Mouse (Mus musculus): ENCODE measurements around the gene Tbx6.

Gene Tbx6

GRCm38 (mm10) chr7:126780971-126781635, at the start of gene Tbx6:
Tbx6 (plus strand) TSS chr7:126781483.
- TF ChIP-seq POU5F1 (IDR thresholded peaks at IDR 0.05; ENCODE audit: borderline replicate concordance, low read length) (no peak), NANOG (IDR thresholded peaks at IDR 0.05; ENCODE audit: borderline replicate concordance, low read length) (no peak), CTCF (conservative IDR thresholded peaks at IDR 0.05; ENCODE audit: low read length) (no peak)

DNA sequence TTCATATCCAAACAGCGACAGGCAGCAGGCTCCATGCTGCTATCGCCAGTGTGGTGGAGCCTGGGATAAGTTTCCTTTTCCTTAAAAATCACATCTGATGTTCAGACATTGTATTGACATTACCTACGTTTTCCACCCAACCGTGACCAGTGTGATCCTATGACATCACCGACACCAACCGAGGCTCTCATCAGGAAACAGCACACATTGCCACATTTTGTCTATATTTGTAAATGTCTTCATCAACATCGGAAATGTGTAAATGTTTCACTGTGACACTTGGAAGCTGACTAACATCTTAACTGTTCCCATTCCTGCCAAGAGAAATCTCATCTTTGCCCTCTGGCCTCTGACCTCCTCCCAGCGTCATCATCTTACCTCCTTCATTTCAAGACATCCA, 45.2 kb upstream of the Tbx6 start:
- Histone ChIP-seq H3K4me3 (replicated peaks; ENCODE audit: low read length) (no peak overlapping the region), H3K4me1 (replicated peaks; ENCODE audit: low read depth, low read length) (peaks cover 27% of the 10 kb centered on the region), H3K27me3 (ENCODE audit: insufficient read depth, low read length) (0 out of 2 replicates have a peak, but pooled peaks cover 11% of the 10 kb centered on the region), H3K36me3 (ENCODE audit: insufficient read depth, low read length) (no peaks in the 10 kb centered on the region), H3K9me3 (ENCODE audit: low read length) (no peaks in the 10 kb centered on the region)
- TF ChIP-seq POU5F1 (IDR thresholded peaks at IDR 0.05; ENCODE audit: borderline replicate concordance, low read length) (no peak), CTCF (conservative IDR thresholded peaks at IDR 0.05; ENCODE audit: low read length) (no peak), NANOG (IDR thresholded peaks at IDR 0.05; ENCODE audit: borderline replicate concordance, low read length) (no peak)

More at GRCm38 (mm10) chr7:126780971-126781635, at the start of gene Tbx6:
- no peaks in the 10 kb centered on the region for H3K9me3 ChIP-seq (ENCODE audit: low read length)
- peak within 1 kb of the TSS; percentile 55 for H3K4me3 ChIP-seq (replicated peaks; ENCODE audit: low read length)
- H3K4me1 ChIP-seq (replicated peaks; ENCODE audit: low read depth, low read length), result peaks cover 82% of the 10 kb centered on the region
- peaks cover 59% of the 10 kb centered on the region for H3K36me3 ChIP-seq (ENCODE audit: insufficient read depth, low read length)
- no peaks in the 10 kb centered on the region for H3K27me3 ChIP-seq (ENCODE audit: insufficient read depth, low read length)

GRCm38 (mm10) chr7:126739551-126739950, 41.7 kb upstream of the Tbx6 start:
- Histone ChIP-seq H3K4me3 (replicated peaks; ENCODE audit: low read length) (peak overlapping the region; percentile 43), H3K9me3 (ENCODE audit: low read length) (no peaks in the 10 kb centered on the region), H3K27me3 (ENCODE audit: insufficient read depth, low read length) (0 out of 2 replicates have a peak, but pooled peaks cover 11% of the 10 kb centered on the region), H3K36me3 (ENCODE audit: insufficient read depth, low read length) (no peaks in the 10 kb centered on the region), H3K4me1 (replicated peaks; ENCODE audit: low read depth, low read length) (peaks cover 35% of the 10 kb centered on the region)
- TF ChIP-seq CTCF (conservative IDR thresholded peaks at IDR 0.05; ENCODE audit: low read length) (no peak), POU5F1 (IDR thresholded peaks at IDR 0.05; ENCODE audit: borderline replicate concordance, low read length) (no peak), NANOG (IDR thresholded peaks at IDR 0.05; ENCODE audit: borderline replicate concordance, low read length) (no peak)

DNA sequence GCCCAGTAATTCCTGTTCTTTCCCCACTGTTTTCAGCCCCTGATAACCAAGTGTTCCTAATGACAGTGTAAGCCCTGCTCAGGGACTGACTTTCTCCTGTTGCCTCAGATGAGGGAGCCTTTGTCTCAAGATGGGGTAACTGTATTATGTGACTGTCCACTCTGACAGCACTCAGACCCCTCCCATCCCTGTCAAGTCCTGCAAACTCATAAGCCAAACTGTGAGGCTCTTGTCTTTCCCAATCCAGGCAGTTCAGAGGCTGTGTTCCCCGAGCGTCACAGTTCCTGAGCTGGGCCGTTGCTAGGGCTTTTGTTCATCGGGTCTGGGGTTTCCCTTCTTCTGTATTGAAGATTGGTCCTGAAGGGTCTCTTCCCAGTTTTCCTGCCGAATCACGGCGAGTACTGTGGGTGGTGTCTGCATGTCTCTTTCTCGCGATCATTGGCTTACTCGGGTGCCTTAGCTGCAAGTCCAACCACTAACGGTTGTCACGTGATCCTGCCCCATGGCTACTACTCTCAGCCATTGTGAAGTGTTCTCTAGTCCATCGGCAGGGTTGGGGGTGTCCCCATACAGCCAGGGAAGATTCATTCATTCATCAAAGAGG, 41.0 kb upstream of the Tbx6 start:
- H3K27me3 ChIP-seq (ENCODE audit: insufficient read depth, low read length), result 0 out of 2 replicates have a peak, but pooled peaks cover 11% of the 10 kb centered on the region
- TF ChIP-seq POU5F1 (IDR thresholded peaks at IDR 0.05; ENCODE audit: borderline replicate concordance, low read length) (no peak), NANOG (IDR thresholded peaks at IDR 0.05; ENCODE audit: borderline replicate concordance, low read length) (no peak), CTCF (conservative IDR thresholded peaks at IDR 0.05; ENCODE audit: low read length) (no peak)
- H3K36me3 ChIP-seq (ENCODE audit: insufficient read depth, low read length), result no peaks in the 10 kb centered on the region
- H3K9me3 ChIP-seq (ENCODE audit: low read length), result no peaks in the 10 kb centered on the region
- H3K4me3 ChIP-seq (replicated peaks; ENCODE audit: low read length), result peak overlapping the region; percentile 43
- peaks cover 40% of the 10 kb centered on the region for H3K4me1 ChIP-seq (replicated peaks; ENCODE audit: low read depth, low read length)

DNA sequence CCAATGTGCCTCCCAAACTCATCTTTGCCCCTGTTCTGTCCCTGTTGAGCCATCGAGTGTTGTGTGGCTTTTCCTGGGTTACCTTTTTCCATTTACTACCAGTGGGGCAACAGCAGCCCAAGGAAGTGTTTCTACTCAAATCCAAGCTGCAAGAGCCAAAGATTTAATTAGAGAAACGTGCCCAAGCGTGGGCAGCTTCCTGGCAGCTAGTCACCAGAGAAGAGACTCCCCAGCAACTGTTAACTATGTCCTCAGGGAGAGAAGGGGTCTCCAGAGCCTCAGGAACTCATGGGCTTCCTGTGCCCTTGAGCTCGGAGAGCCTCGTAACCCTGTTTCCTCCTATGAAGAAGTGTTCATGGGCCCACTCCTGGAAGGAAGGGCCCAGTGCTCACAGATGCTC, 40.3 kb upstream of the Tbx6 start:
- Histone ChIP-seq H3K4me3 (replicated peaks; ENCODE audit: low read length) (no peak overlapping the region), H3K9me3 (ENCODE audit: low read length) (no peaks in the 10 kb centered on the region), H3K36me3 (ENCODE audit: insufficient read depth, low read length) (no peaks in the 10 kb centered on the region), H3K4me1 (replicated peaks; ENCODE audit: low read depth, low read length) (peaks cover 34% of the 10 kb centered on the region), H3K27me3 (ENCODE audit: insufficient read depth, low read length) (0 out of 2 replicates have a peak, but pooled peaks cover 11% of the 10 kb centered on the region)
- TF ChIP-seq CTCF (conservative IDR thresholded peaks at IDR 0.05; ENCODE audit: low read length) (no peak), NANOG (IDR thresholded peaks at IDR 0.05; ENCODE audit: borderline replicate concordance, low read length) (no peak), POU5F1 (IDR thresholded peaks at IDR 0.05; ENCODE audit: borderline replicate concordance, low read length) (no peak)

DNA sequence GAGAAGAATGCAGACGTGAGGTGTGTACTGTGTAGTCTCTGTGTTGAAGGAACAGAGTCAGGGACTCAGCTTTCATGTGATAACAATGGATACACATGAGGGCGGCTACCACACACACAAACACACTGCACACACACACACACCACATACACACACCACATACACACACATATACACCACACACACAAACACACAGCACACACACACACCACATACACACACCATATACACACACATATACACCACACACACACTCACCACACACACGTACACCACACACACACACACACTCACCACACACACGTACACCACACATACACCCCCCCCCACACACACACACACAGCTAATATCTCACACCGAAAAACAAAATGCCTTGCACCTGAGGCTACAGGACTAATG, 39.8 kb upstream of the Tbx6 start:
- Histone ChIP-seq H3K4me3 (replicated peaks; ENCODE audit: low read length) (no peak overlapping the region), H3K36me3 (ENCODE audit: insufficient read depth, low read length) (no peaks in the 10 kb centered on the region), H3K4me1 (replicated peaks; ENCODE audit: low read depth, low read length) (peaks cover 39% of the 10 kb centered on the region), H3K9me3 (ENCODE audit: low read length) (no peaks in the 10 kb centered on the region), H3K27me3 (ENCODE audit: insufficient read depth, low read length) (0 out of 2 replicates have a peak, but pooled peaks cover 11% of the 10 kb centered on the region)
- no peak for TF ChIP-seq NANOG (IDR thresholded peaks at IDR 0.05; ENCODE audit: borderline replicate concordance, low read length)
- TF ChIP-seq CTCF (conservative IDR thresholded peaks at IDR 0.05; ENCODE audit: low read length), result no peak
- TF ChIP-seq POU5F1 (IDR thresholded peaks at IDR 0.05; ENCODE audit: borderline replicate concordance, low read length), result no peak

DNA sequence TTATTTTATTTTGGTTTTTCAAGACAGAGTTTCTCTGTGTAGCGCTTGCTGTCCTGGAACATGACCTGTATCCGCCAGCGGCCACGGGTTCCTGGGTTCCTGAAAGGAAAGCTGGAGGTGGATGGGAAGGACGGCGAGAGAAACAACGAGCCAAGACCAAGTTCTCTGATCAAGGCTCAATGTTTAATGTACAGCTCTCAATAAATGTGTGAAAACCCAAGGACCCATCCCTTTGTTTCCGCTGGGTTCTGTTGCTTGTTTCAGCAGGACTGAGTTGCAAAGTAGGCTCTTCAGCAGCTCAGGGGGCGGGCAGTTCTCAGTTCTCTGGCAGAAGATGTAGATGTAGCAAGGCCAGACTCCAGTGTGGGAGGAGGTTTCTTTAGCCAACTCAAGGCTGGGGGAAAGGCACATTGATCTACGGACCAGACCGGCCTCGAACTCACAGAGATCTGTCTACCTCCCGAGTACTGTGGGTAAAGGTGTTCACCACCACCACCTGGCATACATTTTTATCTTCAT, 39.3 kb upstream of the Tbx6 start:
- Histone ChIP-seq H3K4me3 (replicated peaks; ENCODE audit: low read length) (no peak overlapping the region), H3K9me3 (ENCODE audit: low read length) (no peaks in the 10 kb centered on the region), H3K4me1 (replicated peaks; ENCODE audit: low read depth, low read length) (peaks cover 45% of the 10 kb centered on the region), H3K27me3 (ENCODE audit: insufficient read depth, low read length) (0 out of 2 replicates have a peak, but pooled peaks cover 11% of the 10 kb centered on the region), H3K36me3 (ENCODE audit: insufficient read depth, low read length) (no peaks in the 10 kb centered on the region)
- no peak for TF ChIP-seq POU5F1 (IDR thresholded peaks at IDR 0.05; ENCODE audit: borderline replicate concordance, low read length)

- TF ChIP-seq POU5F1 (IDR thresholded peaks at IDR 0.05; ENCODE audit: borderline replicate concordance, low read length) (no peak), CTCF (conservative IDR thresholded peaks at IDR 0.05; ENCODE audit: low read length) (no peak), NANOG (IDR thresholded peaks at IDR 0.05; ENCODE audit: borderline replicate concordance, low read length) (no peak)
- no peaks in the 10 kb centered on the region for H3K36me3 ChIP-seq (ENCODE audit: insufficient read depth, low read length)
These were observed 35.2 kb upstream of the Tbx6 start for GRCm38 (mm10) chr7:126746066-126746465.

More at GRCm38 (mm10) chr7:126746066-126746465, 35.2 kb upstream of the Tbx6 start:
- H3K4me3 ChIP-seq (replicated peaks; ENCODE audit: low read length), result no peak overlapping the region
- no peaks in the 10 kb centered on the region for H3K27me3 ChIP-seq (ENCODE audit: insufficient read depth, low read length)
- H3K4me1 ChIP-seq (replicated peaks; ENCODE audit: low read depth, low read length), result peaks cover 48% of the 10 kb centered on the region
- no peaks in the 10 kb centered on the region for H3K9me3 ChIP-seq (ENCODE audit: low read length)

All from E14TG2a.4 (cell line).